ENCODE assay signal across 8 mouse cellular contexts in the genomic region with DNA sequence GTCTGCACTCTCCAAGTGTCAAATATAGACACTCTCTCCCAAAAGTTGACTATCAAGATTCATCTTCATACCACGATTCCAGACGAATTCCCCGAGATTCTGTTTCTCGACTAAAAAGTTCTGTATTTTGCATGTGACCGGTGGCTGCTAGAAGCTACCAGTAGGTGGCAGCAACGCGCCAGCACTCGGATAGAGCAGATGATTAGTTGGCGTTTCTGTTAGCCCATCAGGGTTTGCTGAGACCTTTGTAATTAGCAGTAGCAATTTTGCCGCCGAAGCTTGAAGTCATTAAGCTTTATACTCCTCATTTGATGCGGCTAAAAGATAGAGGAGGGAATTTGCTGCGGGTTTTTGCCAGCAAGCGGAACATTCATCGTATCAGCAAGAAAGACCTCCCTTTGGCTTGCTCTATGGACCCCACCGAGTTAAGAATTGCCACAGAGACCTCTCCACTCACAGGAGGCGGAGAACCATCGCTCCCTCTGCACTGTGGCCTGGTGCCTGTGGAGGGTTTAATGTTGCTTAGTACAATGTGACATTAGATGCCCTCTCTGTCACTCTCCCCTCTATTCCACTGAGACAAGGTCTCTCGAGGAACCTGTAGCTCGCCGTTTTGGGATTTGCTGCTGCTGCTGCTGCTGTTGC. TPM values are rescaled to one million over a fixed set of nuclear protein-coding genes. Genes with fewer than 3 reads are reported as not detected.
DNase-seq lines count a peak whose midpoint lies in the region; ATAC-seq and TF ChIP-seq lines count a peak whose summit lies in the region.

No protein-coding gene starts in this region.

- no peak overlapping the region for H3K27ac ChIP-seq in hindbrain, postnatal 0 days
- no peak overlapping the region for H3K27ac ChIP-seq in midbrain, embryonic 13.5 days

- ATAC-seq in hindbrain, postnatal 0 days, result peak; percentile 78
- ATAC-seq in midbrain, embryonic 13.5 days, result no peak

- peak; percentile 96 for TF ChIP-seq CTCF in hindbrain, postnatal 0 days (IDR thresholded peaks at IDR 0.05; ENCODE audit: low read depth)

- H3K9me3 ChIP-seq in hindbrain, postnatal 0 days (ENCODE audit: low read length), result no peaks in the 10 kb centered on the region
- no peaks in the 10 kb centered on the region for H3K9me3 ChIP-seq in midbrain, embryonic 13.5 days

- H3K4me2 ChIP-seq in hindbrain, postnatal 0 days (ENCODE audit: low read depth, low read length), result peak overlapping the region; percentile 8; the same call in 1 of the 2 replicates
- H3K4me2 ChIP-seq in midbrain, embryonic 13.5 days (replicated peaks), result 0 out of 2 replicates have a peak overlapping the region, but pooled peaks have one; percentile 9

- intact Hi-C loops in left cerebral cortex, postnatal 14 days (cut with DNase I), result loop anchor here (5.0 kb wide), 2 partner anchors 110 to 125 kb away; a partner anchor contains a TSS

- no peaks in the 10 kb centered on the region for H3K36me3 ChIP-seq in hindbrain, postnatal 0 days (ENCODE audit: insufficient read depth, low read length)
- H3K36me3 ChIP-seq in midbrain, embryonic 13.5 days, result no peaks in the 10 kb centered on the region

- no peak overlapping the region for H3K4me3 ChIP-seq in hindbrain, postnatal 0 days (ENCODE audit: low read length)
- no peak overlapping the region for H3K4me3 ChIP-seq in midbrain, embryonic 13.5 days (replicated peaks)

- peak; percentile 68 for DNase-seq in gastrocnemius, adult 18-20 months (ENCODE audit: low spot score)
- DNase-seq in gastrocnemius, postnatal 25 days, result no peak
- peak; percentile 43 for DNase-seq in cerebellum, adult 11-12 months
- peak; percentile 75 for DNase-seq in forelimb bud, embryonic 11.5 days (ENCODE audit: low read depth, low spot score)
- DNase-seq in hindbrain, postnatal 0 days (ENCODE audit: low spot score), result peak; percentile 92
- DNase-seq in left cerebral cortex, postnatal 14 days (ENCODE audit: low spot score in 2 of 2), result peak; percentile 84 to 85
- DNase-seq in spleen, adult 12 weeks (ENCODE audit: low spot score), result peak; percentile 37

- H3K27me3 ChIP-seq in hindbrain, postnatal 0 days (ENCODE audit: insufficient read depth, low read length), result no peaks in the 10 kb centered on the region
- H3K27me3 ChIP-seq in midbrain, embryonic 13.5 days, result peaks cover 12% of the 10 kb centered on the region

- no peak overlapping the region for H3K9ac ChIP-seq in hindbrain, postnatal 0 days (replicated peaks; ENCODE audit: low read length)
- no peak overlapping the region for H3K9ac ChIP-seq in midbrain, embryonic 13.5 days (replicated peaks)

- no peaks in the 10 kb centered on the region for H3K4me1 ChIP-seq in hindbrain, postnatal 0 days (ENCODE audit: insufficient read depth, low read length)
- H3K4me1 ChIP-seq in midbrain, embryonic 13.5 days (replicated peaks), result no peaks in the 10 kb centered on the region

- 23% methylated on average over 21 of the region's 21 CpGs for WGBS in hindbrain, postnatal 0 days
- WGBS in midbrain, embryonic 13.5 days, result 31% methylated on average over 21 of the region's 21 CpGs

RNA-seq across cellular contexts. Expression of a gene that starts 50.6 kb away (rescaled TPM):
- total RNA-seq in gastrocnemius, adult 18-20 months (2021), result under 1 TPM; 0.07 to 0.16 TPM
- total RNA-seq in gastrocnemius, postnatal 25 days (2021), result not detected
- 0.05 and 0.32 TPM in 2 replicates for total RNA-seq in hindbrain, postnatal 0 days (2014; rRNA removed)
- 0.08 and 0.10 TPM in 2 replicates for polyA plus RNA-seq in hindbrain, postnatal 0 days (2015; fragmentation: Nextera tagmentation; extraction: Ambion mirVana)
- under 1 TPM; 0.11 to 0.66 TPM for total RNA-seq in left cerebral cortex, postnatal 14 days (2021)
- polyA plus RNA-seq in midbrain, embryonic 13.5 days (2015; fragmentation: Nextera tagmentation; extraction: Ambion mirVana), result 0.03 TPM in 2 replicates
